Mouse (Mus musculus) retina, postnatal 1 day (tissue): ENCODE results near the gene Lypd5.
"Not testable (repeated sequence)": the region's sequence is repeated elsewhere in the genome, so short reads cannot be mapped to it uniquely, and the experiment has no call there.

ENCODE experiments used
- DNase-seq: peaks from one replicate; pipeline ENCODE4 v3.0.0-alpha.2; 2012

Gene Lypd5

GRCm38 (mm10) chr7:24384827-24385226, 35.8 kb downstream of the Lypd5 start:
- DNase-seq = peak; percentile 75

GRCm38 (mm10) chr7:24387059-24387556, 38.1 kb downstream of the Lypd5 start:
- no peak for DNase-seq

GRCm38 (mm10) chr7:24389516-24390187, 40.7 kb downstream of the Lypd5 start:
- no peak for DNase-seq

GRCm38 (mm10) chr7:24390512-24390911, 41.5 kb downstream of the Lypd5 start:
- peak; percentile 45 for DNase-seq

- peak; percentile 17 for DNase-seq
These were observed 42.1 kb downstream of the Lypd5 start for GRCm38 (mm10) chr7:24391077-24391476.

GRCm38 (mm10) chr7:24391687-24392086, 42.7 kb downstream of the Lypd5 start:
- no peak for DNase-seq

GRCm38 (mm10) chr7:24394054-24394453, 45.1 kb downstream of the Lypd5 start:
- no peak for DNase-seq

GRCm38 (mm10) chr7:24394475-24395161, 45.6 kb downstream of the Lypd5 start:
- no peak for DNase-seq

- no peak for DNase-seq
These were observed 47.8 kb downstream of the Lypd5 start for GRCm38 (mm10) chr7:24396832-24397231.

- no peak for DNase-seq
These were observed 49.4 kb downstream of the Lypd5 start for GRCm38 (mm10) chr7:24398364-24398913.

GRCm38 (mm10) chr7:24399256-24400081, 50.5 kb downstream of the Lypd5 start, which contains the start of gene Smg9:
Gene Smg9 (plus strand): TSS chr7:24399619.
- peak; percentile 99 for DNase-seq

- DNase-seq = no peak
These were observed 51.1 kb downstream of the Lypd5 start for GRCm38 (mm10) chr7:24400082-24400452.

- not testable (repeated sequence) for DNase-seq
These were observed 51.5 kb downstream of the Lypd5 start for GRCm38 (mm10) chr7:24400489-24400888.

- peak; percentile 15 for DNase-seq
These were observed 53.9 kb downstream of the Lypd5 start for GRCm38 (mm10) chr7:24402851-24403250.
